Mouse (Mus musculus): ENCODE data around the gene Cp. TPM values are rescaled to one million over a fixed set of nuclear protein-coding genes. Genes with fewer than 3 reads are reported as not detected.
A peak's percentile ranks its signal among the peaks of the same experiment; 100 is the strongest.

The Cp gene
- total and polyA plus RNA-seq, 3 experiments, result 0.28 to 4.8 (median 0.33) TPM

DNA sequence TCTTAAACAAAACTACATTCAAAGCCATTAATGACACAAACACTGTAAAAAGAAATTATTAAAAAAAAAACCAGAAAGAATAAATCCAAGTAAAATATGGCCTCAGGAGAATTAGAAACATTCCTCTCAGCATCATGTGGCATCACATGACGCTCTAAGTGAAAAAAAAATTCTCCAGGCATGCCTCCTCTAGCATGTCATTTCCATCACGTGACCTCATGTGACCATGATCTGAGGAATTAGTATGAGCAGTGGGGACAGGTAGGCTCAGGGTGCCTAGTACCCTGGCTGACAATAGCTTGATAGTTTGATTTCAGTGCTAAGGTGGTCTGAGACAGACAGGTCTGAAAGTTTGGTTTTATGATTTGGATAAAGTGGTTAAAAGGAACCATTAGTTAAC is 24.3 kb downstream of the Cp start:
- Histone ChIP-seq H3K27ac (ENCODE audit: insufficient read depth, low read depth) (no peak overlapping the region), H3K9me3 (replicated peaks; ENCODE audit: low read length) (no peaks in the 10 kb centered on the region), H3K79me2 (replicated peaks; ENCODE audit: control insufficient read depth, extremely low read depth, insufficient read depth, poor library complexity, severe bottlenecking) (no peaks in the 10 kb centered on the region), H3K4me2 (ENCODE audit: insufficient read depth, low read depth, poor library complexity, severe bottlenecking) (no peak overlapping the region), H3K27me3 (replicated peaks) (no peaks in the 10 kb centered on the region), H3K4me3 (replicated peaks in 1 of 3; ENCODE audit: low read depth in 2 of 3, low read length in 2 of 3, poor library complexity in 1 of 3) (no peak overlapping the region), H3K9ac (ENCODE audit: insufficient read depth, low read depth) (no peak overlapping the region), H3K4me1 (ENCODE audit: control insufficient read depth in 1 of 2, insufficient read depth in 2 of 2) (peaks cover 0 to 17% of the 10 kb centered on the region in 2 experiments; a peak in 2 of 4 replicates), H3K36me3 (replicated peaks in 1 of 2; ENCODE audit: control insufficient read depth in 1 of 2, insufficient read depth in 1 of 2, low read length in 1 of 2) (no peaks in the 10 kb centered on the region)
- TF ChIP-seq USF1 (IDR thresholded peaks at IDR 0.05; ENCODE audit: low read depth, low read length) (peak; percentile 26), JUN (IDR thresholded peaks at IDR 0.05; ENCODE audit: insufficient read depth, low read depth, low read length) (no peak), USF2 (conservative IDR thresholded peaks at IDR 0.05; ENCODE audit: low read depth, low read length) (peak; percentile 42), CTCF (conservative IDR thresholded peaks at IDR 0.05 in 1 of 2, IDR thresholded peaks at IDR 0.05 in 1 of 2; ENCODE audit: low read depth in 2 of 2, low read length in 2 of 2) (no peak), BHLHE40 (IDR thresholded peaks at IDR 0.05; ENCODE audit: low read depth, low read length) (peak; percentile 51; the same call in 1 of the 2 replicates)
- in situ Hi-C loops (cut with MboI; ENCODE audit: low pct_ligation_motif_present, low pct_unique_long_range_greater_than_20kb, low sequenced_read_pairs), result no loop called here
- dilution Hi-C loops (cut with MboI; ENCODE audit: extremely low pct_ligation_motif_present, extremely low pct_unique_long_range_greater_than_20kb, low sequenced_read_pairs), result no loop called here
- DNase-seq (ENCODE audit: extremely low read depth), result no peak

DNA sequence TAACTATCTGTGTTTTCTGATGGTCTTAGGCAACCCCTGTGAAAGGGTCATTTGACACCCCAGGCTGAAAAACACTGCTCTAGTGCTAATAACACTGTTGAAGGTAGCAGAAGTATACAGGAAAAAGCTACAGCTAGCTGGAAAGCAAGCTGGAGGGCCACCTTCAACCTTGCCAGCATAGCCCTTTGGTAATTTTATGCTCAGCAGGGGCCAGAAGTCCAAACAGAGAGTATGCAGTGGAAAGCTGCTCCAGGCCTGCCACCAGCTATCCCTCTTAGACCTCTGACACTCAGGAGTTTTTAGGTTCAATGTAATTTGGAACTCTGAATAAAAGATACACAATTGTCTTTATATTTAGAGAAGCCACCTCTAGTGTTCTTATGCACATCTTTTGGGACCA is 26.0 kb downstream of the Cp start:
- DNase-seq (ENCODE audit: extremely low read depth), result no peak
- TF ChIP-seq POLR2A (IDR thresholded peaks at IDR 0.05; ENCODE audit: low read depth, low read length), result no peak
- TF ChIP-seq SMC3 (IDR thresholded peaks at IDR 0.05; ENCODE audit: low read depth, low read length), result no peak
- no peak for TF ChIP-seq CHD1 (IDR thresholded peaks at IDR 0.05; ENCODE audit: low read depth, low read length)
- no peak for TF ChIP-seq MXI1 (IDR thresholded peaks at IDR 0.05; ENCODE audit: low read depth, low read length)
- Histone ChIP-seq H3K27me3 (replicated peaks) (no peaks in the 10 kb centered on the region), H3K79me2 (replicated peaks; ENCODE audit: control insufficient read depth, extremely low read depth, insufficient read depth, poor library complexity, severe bottlenecking) (no peaks in the 10 kb centered on the region), H3K36me3 (replicated peaks in 1 of 2; ENCODE audit: control insufficient read depth in 1 of 2, insufficient read depth in 1 of 2, low read length in 1 of 2) (no peaks in the 10 kb centered on the region), H3K9me3 (replicated peaks; ENCODE audit: low read length) (no peaks in the 10 kb centered on the region), H3K27ac (ENCODE audit: insufficient read depth, low read depth) (no peak overlapping the region), H3K4me2 (ENCODE audit: insufficient read depth, low read depth, poor library complexity, severe bottlenecking) (no peak overlapping the region), H3K4me1 (ENCODE audit: control insufficient read depth in 1 of 2, insufficient read depth in 2 of 2) (peaks cover 9 to 28% of the 10 kb centered on the region in 2 experiments), H3K4me3 (replicated peaks in 1 of 3; ENCODE audit: low read depth in 2 of 3, low read length in 2 of 3, poor library complexity in 1 of 3) (no peak overlapping the region), H3K9ac (ENCODE audit: insufficient read depth, low read depth) (no peak overlapping the region)
- dilution Hi-C loops (cut with MboI; ENCODE audit: extremely low pct_ligation_motif_present, extremely low pct_unique_long_range_greater_than_20kb, low sequenced_read_pairs), result no loop called here
- in situ Hi-C loops (cut with MboI; ENCODE audit: low pct_ligation_motif_present, low pct_unique_long_range_greater_than_20kb, low sequenced_read_pairs), result no loop called here

DNA sequence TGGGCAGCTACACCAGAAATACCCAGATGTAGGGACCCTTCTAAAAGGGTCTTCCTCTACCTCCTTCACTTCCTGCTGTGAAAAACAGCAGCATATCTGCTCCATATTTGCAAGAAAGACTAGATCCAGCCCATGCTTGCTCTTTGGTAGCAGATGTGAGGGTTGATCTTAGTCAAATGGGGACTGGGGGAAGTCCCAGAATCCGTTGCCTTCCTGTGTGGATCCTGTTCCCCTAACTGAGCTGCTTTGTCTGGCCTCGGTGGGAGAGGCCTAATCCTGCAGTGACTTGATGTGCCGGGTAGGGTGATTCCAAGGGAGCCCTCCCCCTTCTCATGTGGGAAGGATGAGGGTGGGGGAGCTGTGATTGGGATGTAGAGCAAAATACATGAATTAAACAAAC is 29.3 kb downstream of the Cp start:
- Histone ChIP-seq H3K4me2 (ENCODE audit: insufficient read depth, low read depth, poor library complexity, severe bottlenecking) (peak overlapping the region; percentile 47; the same call in 1 of the 2 replicates), H3K27ac (ENCODE audit: insufficient read depth, low read depth) (peak overlapping the region; percentile 55), H3K27me3 (replicated peaks) (no peaks in the 10 kb centered on the region), H3K4me3 (replicated peaks in 1 of 3; ENCODE audit: low read depth in 2 of 3, low read length in 2 of 3, poor library complexity in 1 of 3) (peak overlapping the region in 1 of 3 experiments; percentile 16), H3K4me1 (ENCODE audit: control insufficient read depth in 1 of 2, insufficient read depth in 2 of 2) (peaks cover 9 to 28% of the 10 kb centered on the region in 2 experiments), H3K36me3 (replicated peaks in 1 of 2; ENCODE audit: control insufficient read depth in 1 of 2, insufficient read depth in 1 of 2, low read length in 1 of 2) (peaks cover 0 to 2% of the 10 kb centered on the region in 2 experiments), H3K9ac (ENCODE audit: insufficient read depth, low read depth) (peak overlapping the region; percentile 27; the same call in 1 of the 2 replicates), H3K9me3 (replicated peaks; ENCODE audit: low read length) (no peaks in the 10 kb centered on the region), H3K79me2 (replicated peaks; ENCODE audit: control insufficient read depth, extremely low read depth, insufficient read depth, poor library complexity, severe bottlenecking) (no peaks in the 10 kb centered on the region)
- dilution Hi-C loops (cut with MboI; ENCODE audit: extremely low pct_ligation_motif_present, extremely low pct_unique_long_range_greater_than_20kb, low sequenced_read_pairs) (no loop called here), in situ Hi-C loops (cut with MboI; ENCODE audit: low pct_ligation_motif_present, low pct_unique_long_range_greater_than_20kb, low sequenced_read_pairs) (no loop called here)
- DNase-seq (ENCODE audit: extremely low read depth), result peak; percentile 89
- TF ChIP-seq E2F4 (IDR thresholded peaks at IDR 0.05; ENCODE audit: insufficient replicate concordance, low read depth, low read length) (no peak), TCF12 (IDR thresholded peaks at IDR 0.05; ENCODE audit: low read depth, low read length) (peak; percentile 80), SMC3 (IDR thresholded peaks at IDR 0.05; ENCODE audit: low read depth, low read length) (no peak), ZNF384 (IDR thresholded peaks at IDR 0.05; ENCODE audit: low read depth, low read length) (no peak), USF2 (conservative IDR thresholded peaks at IDR 0.05; ENCODE audit: low read depth, low read length) (no peak), POLR2AphosphoS2 (IDR thresholded peaks at IDR 0.05; ENCODE audit: low read depth, low read length) (no peak), KAT2A (IDR thresholded peaks at IDR 0.05; ENCODE audit: insufficient replicate concordance, low read length) (no peak), MXI1 (IDR thresholded peaks at IDR 0.05; ENCODE audit: low read depth, low read length) (no peak; the same call in 1 of the 2 replicates), CHD1 (IDR thresholded peaks at IDR 0.05; ENCODE audit: low read depth, low read length) (no peak), MAFK (IDR thresholded peaks at IDR 0.05; ENCODE audit: insufficient replicate concordance, low read length) (no peak), JUN (IDR thresholded peaks at IDR 0.05; ENCODE audit: insufficient read depth, low read depth, low read length) (peak; percentile 63), NRF1 (IDR thresholded peaks at IDR 0.05; ENCODE audit: low read depth, low read length) (0 out of 2 replicates have a peak, but pooled peaks have one; percentile 10), RCOR1 (conservative IDR thresholded peaks at IDR 0.05; ENCODE audit: low read depth, low read length) (no peak), CTCF (conservative IDR thresholded peaks at IDR 0.05 in 1 of 2, IDR thresholded peaks at IDR 0.05 in 1 of 2; ENCODE audit: low read depth in 2 of 2, low read length in 2 of 2) (no peak), MAX (IDR thresholded peaks at IDR 0.05; ENCODE audit: low read length) (no peak; the same call in 1 of the 2 replicates), ZC3H11A (IDR thresholded peaks at IDR 0.05; ENCODE audit: low read depth, low read length) (no peak), POLR2A (IDR thresholded peaks at IDR 0.05; ENCODE audit: low read depth, low read length) (peak; percentile 50; the same call in 1 of the 2 replicates), JUND (conservative IDR thresholded peaks at IDR 0.05; ENCODE audit: low read depth, low read length) (peak; percentile 79), RAD21 (IDR thresholded peaks at IDR 0.05; ENCODE audit: low read depth, low read length) (no peak; the same call in none of the 2 replicates), IRF4 (IDR thresholded peaks at IDR 0.05; ENCODE audit: low read depth, low read length) (peak; percentile 92), ZKSCAN1 (IDR thresholded peaks at IDR 0.05; ENCODE audit: borderline replicate concordance, low read depth, low read length) (no peak), ZMIZ1 (IDR thresholded peaks at IDR 0.05; ENCODE audit: low read depth, low read length) (no peak)
